Mouse (Mus musculus): ENCODE data around the gene Lbhd1. TPM values are rescaled to one million over a fixed set of nuclear protein-coding genes. Genes with fewer than 3 reads are reported as not detected.
A peak's percentile ranks its signal among the peaks of the same experiment; 100 is the strongest.
"Not testable (repeated sequence)": the region's sequence is repeated elsewhere in the genome, so short reads cannot be mapped to it uniquely, and the experiment has no call there.

Lbhd1 gene
- polyA plus RNA-seq (2016; fragmentation: Nextera tagmentation; extraction: Ambion mirVana): 115 and 118 TPM in 2 replicates

- WGBS: 86% methylated on average over 3 of the region's 3 CpGs
- Histone ChIP-seq H3K27me3 (replicated peaks; ENCODE audit: low read depth, poor library complexity, severe bottlenecking) (no peaks in the 10 kb centered on the region), H3K9me3 (no peaks in the 10 kb centered on the region), H3K4me3 (no peak within 1 kb of the TSS), H3K4me1 (peaks cover 23% of the 10 kb centered on the region), H3K27ac (replicated peaks) (no peak within 1 kb of the TSS), H3K36me3 (replicated peaks) (peaks cover 9% of the 10 kb centered on the region)
- DNase-seq (ENCODE audit: low spot score): no peak
Measured at GRCm38 (mm10) chr19:8883616-8884015, at the start of gene Lbhd1, which contains the start of gene Gm49403. TSS of gene Lbhd1 (plus strand) at chr19:8883732. TSS of gene Gm49403 (plus strand) at chr19:8883930.

DNA sequence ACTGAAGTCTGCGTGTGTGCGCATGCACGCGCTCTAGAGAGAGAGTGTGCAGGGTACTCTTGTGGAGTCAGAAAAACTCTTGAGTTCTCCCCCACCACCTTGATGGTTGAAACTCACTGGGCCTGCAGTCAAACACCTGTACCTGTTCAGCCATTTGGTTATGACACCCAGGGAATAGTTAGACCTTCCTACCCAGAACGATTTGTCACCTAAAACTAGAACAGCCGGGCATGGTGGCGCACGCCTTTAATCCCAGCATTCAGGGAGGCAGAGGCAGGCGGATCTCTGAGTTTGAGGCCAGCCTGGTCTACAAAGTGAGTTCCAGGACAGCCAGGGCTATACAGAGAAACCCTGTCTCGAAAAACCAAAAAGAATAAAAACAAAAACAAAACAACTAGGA lies 47.2 kb upstream of the Lbhd1 start:
- peaks cover 54% of the 10 kb centered on the region for H3K36me3 ChIP-seq (replicated peaks)
- not testable (repeated sequence) for H3K9me3 ChIP-seq; H3K27me3 ChIP-seq (replicated peaks; ENCODE audit: low read depth, poor library complexity, severe bottlenecking); H3K4me3 ChIP-seq; DNase-seq (ENCODE audit: low spot score); H3K27ac ChIP-seq (replicated peaks)
- 96% methylated on average over 10 of the region's 10 CpGs for WGBS
- H3K4me1 ChIP-seq: peaks cover 39% of the 10 kb centered on the region

DNA sequence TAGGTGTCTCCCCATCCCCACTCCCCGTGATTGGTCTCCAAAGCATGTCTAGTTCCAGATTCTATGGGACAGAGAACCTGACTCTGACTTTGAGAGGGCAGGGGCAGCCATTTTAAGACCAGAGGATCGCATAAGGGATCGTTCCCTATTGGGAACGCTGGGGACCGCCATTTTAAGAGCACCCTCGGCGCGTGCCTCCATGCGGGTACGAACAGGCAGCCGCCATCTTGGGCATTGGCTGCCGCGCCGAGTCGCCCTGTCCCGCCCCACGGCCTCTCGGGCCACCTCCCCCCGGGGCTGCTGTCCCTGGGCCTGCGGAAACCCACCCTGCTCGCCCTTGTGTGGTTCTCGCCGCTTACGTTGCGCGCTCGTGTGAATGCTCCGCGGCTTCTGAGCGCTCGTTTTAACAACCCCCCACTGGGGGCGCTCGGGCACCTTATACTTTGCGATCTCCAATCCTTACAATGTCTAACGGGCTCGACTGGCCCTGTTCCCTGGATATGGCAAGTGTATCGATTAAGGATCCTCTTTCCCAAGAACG lies 46.2 kb upstream of the Lbhd1 start, which contains the start of gene Bscl2:
TSS of gene Bscl2 (plus strand) at position 217 of the 541 bp plus-strand sequence.
- peak; percentile 89 for DNase-seq (ENCODE audit: low spot score)
- peak within 1 kb of the TSS; percentile 69 for H3K4me3 ChIP-seq
- peak within 1 kb of the TSS; percentile 97 for H3K27ac ChIP-seq (replicated peaks)
- H3K36me3 ChIP-seq (replicated peaks): peaks cover 51% of the 10 kb centered on the region
- no peaks in the 10 kb centered on the region for H3K27me3 ChIP-seq (replicated peaks; ENCODE audit: low read depth, poor library complexity, severe bottlenecking)
- 2% methylated on average over 38 of the region's 38 CpGs for WGBS
- peaks cover 39% of the 10 kb centered on the region for H3K4me1 ChIP-seq
- no peaks in the 10 kb centered on the region for H3K9me3 ChIP-seq

DNA sequence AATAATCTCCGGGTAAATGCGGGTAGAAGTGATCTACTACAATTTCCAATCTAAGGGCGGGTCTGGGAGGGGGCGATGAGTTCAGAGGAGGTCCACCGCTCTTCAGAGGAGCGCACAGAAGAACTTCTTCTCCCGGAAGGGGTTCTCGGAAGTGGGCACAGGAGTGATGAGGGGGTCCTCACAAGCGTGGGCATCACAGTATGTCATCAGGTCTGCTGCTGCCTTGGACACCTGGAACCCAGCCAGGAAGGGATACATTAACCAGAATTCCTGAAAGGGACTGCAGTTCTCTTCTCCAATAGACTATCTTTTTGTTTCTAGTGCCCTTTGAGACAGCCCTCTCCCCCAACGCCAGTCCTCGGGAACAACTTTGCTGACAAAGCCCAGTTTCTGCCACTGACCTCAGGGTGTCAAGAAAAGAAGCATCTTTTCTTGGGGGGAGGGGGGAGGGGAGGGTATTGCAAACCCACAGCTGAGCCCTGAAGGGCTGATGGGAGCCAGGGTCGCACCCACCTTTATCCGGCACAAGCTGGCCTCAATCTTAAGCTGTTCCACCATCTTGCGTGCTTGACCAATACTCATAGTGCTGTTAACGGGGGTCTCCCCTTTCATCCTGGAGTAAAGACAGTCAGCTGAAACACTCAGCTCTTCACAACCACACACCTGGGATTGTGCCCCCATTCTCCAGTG lies 45.3 kb upstream of the Lbhd1 start:
- no peak for DNase-seq (ENCODE audit: low spot score)
- peak overlapping the region; percentile 69 for H3K4me3 ChIP-seq
- peaks cover 39% of the 10 kb centered on the region for H3K4me1 ChIP-seq
- no peaks in the 10 kb centered on the region for H3K27me3 ChIP-seq (replicated peaks; ENCODE audit: low read depth, poor library complexity, severe bottlenecking)
- 19% methylated on average over 15 of the region's 15 CpGs for WGBS
- H3K27ac ChIP-seq (replicated peaks): peak overlapping the region; percentile 97
- H3K9me3 ChIP-seq: no peaks in the 10 kb centered on the region
- H3K36me3 ChIP-seq (replicated peaks): peaks cover 51% of the 10 kb centered on the region

- H3K4me3 ChIP-seq: peak within 1 kb of the TSS; percentile 69
- peaks cover 39% of the 10 kb centered on the region for H3K4me1 ChIP-seq
- peak; percentile 66 for DNase-seq (ENCODE audit: low spot score)
- no peaks in the 10 kb centered on the region for H3K27me3 ChIP-seq (replicated peaks; ENCODE audit: low read depth, poor library complexity, severe bottlenecking)
- peak within 1 kb of the TSS; percentile 97 for H3K27ac ChIP-seq (replicated peaks)
- whole genome bisulfite sequencing: 43% methylated on average over 11 of the region's 11 CpGs
- H3K9me3 ChIP-seq: no peaks in the 10 kb centered on the region
- peaks cover 40% of the 10 kb centered on the region for H3K36me3 ChIP-seq (replicated peaks)
Measured at GRCm38 (mm10) chr19:8839103-8839907, 44.2 kb upstream of the Lbhd1 start, which contains the start of gene Gng3. TSS of gene Gng3 (minus strand) at chr19:8839194.

DNA sequence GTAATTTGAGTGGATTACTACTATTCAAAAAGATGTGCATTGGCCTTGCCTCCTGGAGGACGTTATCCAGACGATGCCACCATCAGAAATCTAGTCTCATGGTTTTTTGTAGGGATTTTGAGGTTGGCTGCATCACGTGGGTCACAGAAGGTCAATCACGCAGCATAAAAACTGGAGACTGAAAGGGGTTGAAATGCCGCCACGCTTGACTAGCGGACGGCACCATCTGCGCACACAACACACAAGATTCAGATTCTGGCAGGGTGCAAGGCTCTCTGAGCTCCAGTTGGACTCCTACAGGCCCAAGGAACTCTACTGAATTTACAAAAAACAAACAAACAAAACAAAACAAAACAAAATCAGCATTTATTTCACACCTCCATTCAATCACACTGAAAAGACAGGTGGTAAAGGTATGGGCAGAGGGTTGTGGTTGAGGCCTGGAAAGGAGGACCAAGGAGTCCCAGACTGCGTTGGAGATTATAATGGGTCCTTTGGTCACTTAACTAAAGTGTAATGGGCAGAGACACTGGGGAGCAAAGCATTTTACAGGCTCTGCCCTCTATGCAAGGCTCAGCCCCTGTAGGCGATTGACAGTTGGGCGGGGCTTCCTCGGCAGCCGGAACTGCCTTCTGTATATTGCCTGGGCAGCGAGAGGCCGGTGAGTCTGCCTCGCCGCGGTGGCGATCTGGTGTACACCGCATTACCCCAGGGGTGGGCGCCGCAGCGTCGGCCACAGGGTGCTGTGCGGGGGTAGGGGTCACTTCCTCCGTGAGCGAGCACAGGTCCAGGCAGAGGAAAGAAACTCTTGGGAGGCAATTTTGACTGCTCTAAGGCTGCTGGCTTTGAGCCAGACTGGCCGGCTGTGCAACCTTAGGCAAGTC lies 43.4 kb upstream of the Lbhd1 start:
- peak overlapping the region; percentile 76 for H3K27ac ChIP-seq (replicated peaks)
- peak overlapping the region; percentile 69 for H3K4me3 ChIP-seq
- peak; percentile 72 for DNase-seq (ENCODE audit: low spot score)
- no peaks in the 10 kb centered on the region for H3K9me3 ChIP-seq
- peaks cover 39% of the 10 kb centered on the region for H3K4me1 ChIP-seq
- WGBS: 23% methylated on average over 29 of the region's 29 CpGs
- no peaks in the 10 kb centered on the region for H3K27me3 ChIP-seq (replicated peaks; ENCODE audit: low read depth, poor library complexity, severe bottlenecking)
- peaks cover 31% of the 10 kb centered on the region for H3K36me3 ChIP-seq (replicated peaks)

DNA sequence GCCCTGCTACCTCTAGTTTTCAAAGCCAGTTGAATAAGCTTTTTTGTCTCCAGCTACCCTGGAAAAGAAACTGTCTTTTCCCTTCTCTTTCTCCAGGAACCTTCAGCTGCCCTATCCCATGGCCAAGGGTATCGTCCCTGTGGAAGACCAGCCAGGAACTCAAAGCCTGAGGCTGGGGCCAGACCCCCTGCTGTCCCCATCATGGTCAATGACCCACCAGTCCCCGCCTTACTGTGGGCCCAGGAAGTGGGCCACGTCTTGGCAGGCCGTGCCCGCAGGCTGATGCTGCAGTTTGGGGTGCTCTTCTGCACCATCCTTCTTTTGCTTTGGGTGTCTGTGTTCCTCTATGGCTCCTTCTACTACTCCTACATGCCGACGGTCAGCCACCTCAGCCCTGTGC lies 42.5 kb upstream of the Lbhd1 start:
- no peaks in the 10 kb centered on the region for H3K27me3 ChIP-seq (replicated peaks; ENCODE audit: low read depth, poor library complexity, severe bottlenecking)
- peak overlapping the region; percentile 76; the same call in 1 of the 2 replicates for H3K27ac ChIP-seq (replicated peaks)
- H3K9me3 ChIP-seq: no peaks in the 10 kb centered on the region
- peaks cover 39% of the 10 kb centered on the region for H3K4me1 ChIP-seq
- WGBS: 90% methylated on average over 7 of the region's 7 CpGs
- H3K4me3 ChIP-seq: peak overlapping the region; percentile 69
- H3K36me3 ChIP-seq (replicated peaks): peaks cover 29% of the 10 kb centered on the region
- DNase-seq (ENCODE audit: low spot score): no peak

DNA sequence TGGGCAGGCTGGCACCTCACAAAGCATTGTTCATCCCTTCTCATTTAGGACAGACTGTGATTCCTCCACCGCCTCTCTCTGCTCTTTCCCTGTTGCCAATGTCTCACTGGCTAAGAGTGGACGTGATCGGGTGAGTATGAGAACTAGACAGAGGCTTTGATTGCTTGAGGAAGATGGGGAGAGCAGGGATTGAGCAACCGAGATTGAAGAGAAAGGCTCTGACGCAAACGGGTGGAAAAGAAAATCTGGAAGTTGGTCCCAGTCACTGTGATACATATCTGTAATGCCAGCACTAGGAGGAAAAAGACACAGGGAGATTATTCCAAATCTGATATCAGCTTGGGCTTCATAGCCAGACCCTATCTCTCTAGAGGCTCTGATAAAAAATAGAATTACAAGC lies 40.6 kb upstream of the Lbhd1 start:
- no peaks in the 10 kb centered on the region for H3K27me3 ChIP-seq (replicated peaks; ENCODE audit: low read depth, poor library complexity, severe bottlenecking)
- 88% methylated on average over 6 of the region's 6 CpGs for WGBS
- DNase-seq (ENCODE audit: low spot score): no peak
- no peaks in the 10 kb centered on the region for H3K9me3 ChIP-seq
- H3K36me3 ChIP-seq (replicated peaks): peaks cover 43% of the 10 kb centered on the region
- no peak overlapping the region for H3K4me3 ChIP-seq
- H3K4me1 ChIP-seq: peaks cover 34% of the 10 kb centered on the region
- no peak overlapping the region for H3K27ac ChIP-seq (replicated peaks)

DNA sequence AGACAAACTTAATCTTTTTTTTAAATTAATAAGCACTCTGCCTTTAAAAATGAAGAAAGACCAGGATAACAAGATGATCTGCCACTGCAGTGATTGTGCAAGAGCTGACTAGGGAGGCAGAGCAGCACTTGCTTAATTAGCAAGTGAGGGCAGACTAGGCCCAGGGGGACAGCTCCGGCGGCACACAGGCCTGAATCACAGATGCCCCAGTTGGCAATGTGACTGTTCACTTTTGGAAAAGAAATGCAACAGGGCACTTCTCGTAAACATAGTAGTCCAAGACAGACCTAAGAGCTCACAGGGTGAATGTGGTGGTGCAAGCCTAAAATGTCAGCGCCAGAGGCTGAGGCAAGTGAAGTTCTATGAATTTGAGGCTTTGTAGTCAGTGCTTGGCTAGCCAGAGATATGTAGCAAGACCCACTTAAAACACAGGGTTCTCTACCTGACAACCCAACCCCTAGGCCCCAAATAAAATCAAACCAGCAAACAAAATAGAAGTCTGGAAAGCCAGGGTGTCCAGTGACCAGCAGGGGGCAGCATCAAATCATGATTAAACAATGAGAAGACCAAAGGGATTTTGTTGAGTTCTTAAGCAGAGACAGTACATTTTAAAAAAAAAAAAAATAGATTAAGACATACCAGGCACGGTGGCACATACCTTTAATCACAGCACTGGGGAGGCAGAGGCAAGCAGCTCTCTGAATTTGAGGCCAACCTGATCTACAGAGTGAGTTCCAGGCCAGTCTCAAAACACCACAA lies 39.0 kb upstream of the Lbhd1 start:
- WGBS: 65% methylated on average over 5 of the region's 5 CpGs
- peaks cover 53% of the 10 kb centered on the region for H3K36me3 ChIP-seq (replicated peaks)

GRCm38 (mm10) chr19:8848356-8848755 lies 35.2 kb upstream of the Lbhd1 start:
- 77% methylated on average over 5 of the region's 5 CpGs for WGBS
- Histone ChIP-seq H3K27ac (replicated peaks) (no peak overlapping the region), H3K4me3 (no peak overlapping the region), H3K9me3 (no peaks in the 10 kb centered on the region), H3K36me3 (replicated peaks) (peaks cover 36% of the 10 kb centered on the region), H3K27me3 (replicated peaks; ENCODE audit: low read depth, poor library complexity, severe bottlenecking) (no peaks in the 10 kb centered on the region), H3K4me1 (peaks cover 27% of the 10 kb centered on the region)
- no peak for DNase-seq (ENCODE audit: low spot score)

More for the DNA sequence above, 39.0 kb upstream of the Lbhd1 start:
- DNase-seq (ENCODE audit: low spot score): peak; percentile 77
- Histone ChIP-seq H3K4me1 (peaks cover 24% of the 10 kb centered on the region), H3K9me3 (no peaks in the 10 kb centered on the region), H3K27ac (replicated peaks) (no peak overlapping the region), H3K4me3 (no peak overlapping the region), H3K27me3 (replicated peaks; ENCODE audit: low read depth, poor library complexity, severe bottlenecking) (no peaks in the 10 kb centered on the region)

DNA sequence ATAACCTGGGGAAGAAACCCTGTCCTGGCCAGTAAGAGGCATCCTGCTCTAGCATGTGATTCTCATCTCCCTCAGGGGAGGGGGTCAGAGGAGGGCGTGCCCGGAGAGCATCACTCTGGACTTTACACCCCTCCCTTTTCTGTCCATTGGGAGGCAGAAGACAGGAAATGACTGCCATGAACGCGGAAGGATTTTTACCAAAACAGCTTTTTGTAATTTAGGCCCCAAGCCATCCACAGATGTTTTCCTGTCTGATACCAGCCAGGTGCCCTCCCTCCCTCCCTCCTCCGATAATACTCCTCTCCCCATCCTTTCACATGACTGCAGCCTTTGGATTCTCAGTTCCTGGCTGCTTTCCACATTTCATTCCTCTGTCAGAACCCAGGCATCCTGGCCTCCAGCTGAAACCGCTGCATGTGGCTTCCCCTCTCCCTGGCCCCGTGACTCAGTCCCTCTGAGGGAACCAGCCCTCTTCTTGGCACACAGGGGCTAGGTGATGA lies 33.1 kb upstream of the Lbhd1 start, which contains the start of gene Lrrn4cl:
TSS of gene Lrrn4cl (plus strand) at position 367 of the 500 bp plus-strand sequence.
- no peak within 1 kb of the TSS for H3K4me3 ChIP-seq
- peak within 1 kb of the TSS; percentile 31 for H3K27ac ChIP-seq (replicated peaks)
- peak; percentile 55 for DNase-seq (ENCODE audit: low spot score)
- no peaks in the 10 kb centered on the region for H3K27me3 ChIP-seq (replicated peaks; ENCODE audit: low read depth, poor library complexity, severe bottlenecking)
- peaks cover 35% of the 10 kb centered on the region for H3K36me3 ChIP-seq (replicated peaks)
- peaks cover 27% of the 10 kb centered on the region for H3K4me1 ChIP-seq
- H3K9me3 ChIP-seq: no peaks in the 10 kb centered on the region
- 21% methylated on average over 7 of the region's 7 CpGs for WGBS

All from embryonic facial prominence, embryonic 10.5 days (tissue).